Mouse (Mus musculus) heart, embryonic 12.5 days (tissue): ENCODE measurements at regions not wholly inside any gene's neighbourhood (a gene's known extent, or its start where the extent isn't known, plus 50 kb on each side); places are given as distances from the start of the nearest gene placed in this dataset.

Experiments used
- ATAC-seq: fragments of 200-750 bp; cut with Nextera tagmentation; 2 replicates; pipeline ENCODE4 v1.8.0; 2017; ENCODE audit warnings: moderate TSS enrichment, moderate library complexity; ENCODE audit not compliant: insufficient number of reproducible peaks, low FRiP score
- H3K27ac ChIP-seq: fragments of 300-500 bp; sonication (generic); 2 replicates; pipeline ENCODE4 v1.5.1; 2016; ENCODE audit warnings: mild to moderate bottlenecking, moderate library complexity; ENCODE audit not compliant: poor library complexity, severe bottlenecking
- H3K27me3 ChIP-seq: fragments of 300-500 bp; sonication (generic); replicated peaks from 2 replicates; pipeline ENCODE4 v1.6.1; 2016; ENCODE audit warnings: mild to moderate bottlenecking, moderate library complexity
- H3K36me3 ChIP-seq: fragments of 300-500 bp; sonication (generic); 2 replicates; pipeline ENCODE4 v1.6.1; 2016; ENCODE audit warnings: mild to moderate bottlenecking, moderate library complexity
- H3K4me1 ChIP-seq: fragments of 300-500 bp; sonication (generic); replicated peaks from 2 replicates; pipeline ENCODE4 v1.6.1; 2016; ENCODE audit warnings: mild to moderate bottlenecking
- H3K4me2 ChIP-seq: fragments of 300-500 bp; sonication (generic); 2 replicates; pipeline ENCODE4 v1.6.1; 2016; ENCODE audit warnings: mild to moderate bottlenecking, moderate library complexity
- H3K4me3 ChIP-seq: fragments of 300-500 bp; sonication (generic); 2 replicates; pipeline ENCODE4 v1.5.1; 2016; ENCODE audit warnings: mild to moderate bottlenecking
- H3K9ac ChIP-seq: fragments of 300-500 bp; sonication (generic); 2 replicates; pipeline ENCODE4 v1.6.1; 2016; ENCODE audit warnings: mild to moderate bottlenecking, moderate library complexity
- H3K9me3 ChIP-seq: fragments of 300-500 bp; sonication (generic); replicated peaks from 2 replicates; pipeline ENCODE4 v1.6.1; 2016; ENCODE audit warnings: mild to moderate bottlenecking, moderate library complexity
- WGBS: fragments of 180-500 bp; shearing (Covaris S2); methylation state at CpG from one replicate; pipeline ENCODE4 v1.1.7; 2016; 5-methylcytosine and 5-hydroxymethylcytosine counted together

DNA sequence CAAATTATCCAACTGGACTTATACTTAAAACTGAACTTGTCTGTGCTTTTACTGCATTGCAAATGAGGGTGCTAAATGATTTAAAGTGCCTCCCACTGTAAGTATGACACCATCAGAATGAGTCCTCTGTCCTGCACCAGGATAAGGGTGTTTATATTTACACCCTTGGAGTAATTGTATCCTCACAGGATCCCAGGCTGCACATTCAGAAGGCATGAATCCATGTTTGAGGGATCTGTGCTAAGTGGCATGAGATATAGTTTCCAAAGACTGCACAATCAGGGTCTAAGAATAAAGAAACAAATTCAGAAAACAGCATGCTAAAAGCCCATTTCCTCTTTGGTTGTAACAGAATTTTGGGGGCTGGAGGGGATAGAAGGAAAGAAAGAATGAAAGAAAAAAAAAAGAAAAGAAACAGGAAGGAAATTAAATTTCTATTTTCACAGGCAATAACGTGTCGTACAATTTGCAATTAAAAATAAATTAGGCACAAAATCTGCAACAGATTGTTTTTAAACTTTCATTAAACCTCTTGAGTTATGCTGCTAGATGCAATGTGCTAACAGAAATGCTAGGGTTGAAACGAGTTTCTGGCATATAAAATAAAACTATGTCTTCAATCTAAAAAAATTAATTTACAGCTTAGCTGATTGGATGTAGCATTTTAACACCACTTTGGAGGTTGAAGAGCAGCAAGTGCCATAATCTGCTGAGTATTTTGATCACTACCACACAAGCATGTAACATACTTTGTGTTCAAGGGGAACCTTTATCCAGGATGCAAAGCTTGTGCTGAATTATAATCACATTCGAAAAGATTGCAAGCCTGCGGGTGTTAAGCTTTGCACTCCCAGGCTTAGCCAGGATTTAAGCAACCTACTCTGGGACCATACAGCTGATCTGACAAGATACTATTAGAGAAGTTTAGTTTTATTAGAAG is 689.9 kb upstream of the Tenm3 start:
- H3K4me2 ChIP-seq, result no peak overlapping the region
- H3K4me3 ChIP-seq, result no peak overlapping the region
- no peak overlapping the region for H3K27ac ChIP-seq
- H3K9ac ChIP-seq, result no peak overlapping the region
- ATAC-seq, result no peak
- H3K9me3 ChIP-seq, result no peaks in the 10 kb centered on the region
- no peaks in the 10 kb centered on the region for H3K36me3 ChIP-seq
- H3K27me3 ChIP-seq, result no peaks in the 10 kb centered on the region
- H3K4me1 ChIP-seq, result 0 out of 2 replicates have a peak, but pooled peaks cover 3% of the 10 kb centered on the region
- 80% methylated on average over 5 of the region's 5 CpGs for WGBS

DNA sequence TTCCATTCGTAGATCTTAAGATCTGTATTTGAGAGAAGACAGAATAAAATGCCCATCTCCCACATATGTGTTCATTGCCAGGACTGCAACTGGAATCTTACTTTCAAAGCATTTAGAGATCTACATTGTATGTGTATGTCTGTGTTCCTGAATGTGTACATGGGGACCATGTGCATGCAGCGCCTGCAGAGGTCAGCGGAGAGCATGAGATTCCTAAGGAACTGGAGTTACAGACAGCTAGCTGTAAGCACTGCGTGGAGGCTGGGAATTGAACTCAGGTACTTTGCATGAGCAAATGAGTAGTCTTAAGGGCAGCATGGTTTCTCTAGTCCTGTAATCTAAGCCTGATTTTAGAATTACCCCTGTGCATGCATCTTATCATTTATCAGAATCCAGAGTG is 685.5 kb upstream of the Tenm3 start:
- Histone ChIP-seq H3K27me3 (no peaks in the 10 kb centered on the region), H3K27ac (no peak overlapping the region), H3K4me2 (no peak overlapping the region), H3K36me3 (no peaks in the 10 kb centered on the region), H3K9ac (no peak overlapping the region), H3K9me3 (no peaks in the 10 kb centered on the region), H3K4me1 (0 out of 2 replicates have a peak, but pooled peaks cover 3% of the 10 kb centered on the region), H3K4me3 (no peak overlapping the region)
- no peak for ATAC-seq
- WGBS, result 66% methylated on average over 4 of the region's 4 CpGs

DNA sequence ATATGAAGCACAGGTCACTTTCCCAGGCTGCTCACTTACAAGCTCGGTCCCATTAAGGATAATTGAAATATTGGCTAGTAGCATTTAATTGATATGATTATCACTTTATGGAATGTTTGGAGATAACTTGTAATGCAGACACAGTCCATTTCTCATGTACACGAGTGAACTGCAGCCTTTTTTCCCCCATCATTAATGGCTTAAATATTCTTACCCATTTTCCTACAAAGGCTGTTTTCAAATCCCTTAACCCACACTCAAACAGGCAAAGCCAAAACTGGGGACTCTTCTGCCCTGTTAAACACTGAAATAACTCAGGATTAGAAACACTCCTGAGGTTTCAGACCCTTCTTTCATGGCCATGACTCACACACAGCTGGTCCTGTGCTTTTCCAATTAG is 649.2 kb upstream of the Tenm3 start:
- no peaks in the 10 kb centered on the region for H3K4me1 ChIP-seq
- ATAC-seq, result no peak
- H3K27ac ChIP-seq, result no peak overlapping the region
- H3K36me3 ChIP-seq, result no peaks in the 10 kb centered on the region
- H3K4me2 ChIP-seq, result no peak overlapping the region
- H3K27me3 ChIP-seq, result no peaks in the 10 kb centered on the region
- 63% methylated on average over 2 of the region's 2 CpGs for WGBS
- no peak overlapping the region for H3K9ac ChIP-seq
- no peak overlapping the region for H3K4me3 ChIP-seq
- no peaks in the 10 kb centered on the region for H3K9me3 ChIP-seq

DNA sequence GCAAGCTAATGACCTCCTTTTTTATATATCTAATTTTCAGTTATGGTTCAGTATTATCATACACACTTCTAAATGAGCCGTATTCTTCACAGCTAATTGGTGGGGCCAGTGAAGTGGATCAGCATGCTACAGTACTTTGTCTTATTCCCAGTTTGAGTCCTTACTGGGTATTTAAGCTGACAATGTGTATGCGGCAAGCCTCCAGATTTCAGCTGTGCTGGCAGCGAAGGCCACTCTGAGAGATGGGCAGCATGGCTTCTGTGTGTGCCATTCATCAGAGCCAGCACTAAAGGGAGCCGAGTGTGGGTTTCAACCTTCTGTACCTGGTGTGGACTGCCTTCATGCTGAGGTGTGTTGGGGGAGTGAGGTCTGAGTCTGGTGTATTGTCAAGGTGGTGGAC is 641.5 kb upstream of the Tenm3 start:
- H3K4me1 ChIP-seq, result no peaks in the 10 kb centered on the region
- H3K27ac ChIP-seq, result no peak overlapping the region
- WGBS, result 79% methylated on average over 4 of the region's 4 CpGs
- no peaks in the 10 kb centered on the region for H3K27me3 ChIP-seq
- no peak overlapping the region for H3K9ac ChIP-seq
- ATAC-seq, result no peak
- no peak overlapping the region for H3K4me3 ChIP-seq
- no peaks in the 10 kb centered on the region for H3K9me3 ChIP-seq
- H3K4me2 ChIP-seq, result no peak overlapping the region
- no peaks in the 10 kb centered on the region for H3K36me3 ChIP-seq

DNA sequence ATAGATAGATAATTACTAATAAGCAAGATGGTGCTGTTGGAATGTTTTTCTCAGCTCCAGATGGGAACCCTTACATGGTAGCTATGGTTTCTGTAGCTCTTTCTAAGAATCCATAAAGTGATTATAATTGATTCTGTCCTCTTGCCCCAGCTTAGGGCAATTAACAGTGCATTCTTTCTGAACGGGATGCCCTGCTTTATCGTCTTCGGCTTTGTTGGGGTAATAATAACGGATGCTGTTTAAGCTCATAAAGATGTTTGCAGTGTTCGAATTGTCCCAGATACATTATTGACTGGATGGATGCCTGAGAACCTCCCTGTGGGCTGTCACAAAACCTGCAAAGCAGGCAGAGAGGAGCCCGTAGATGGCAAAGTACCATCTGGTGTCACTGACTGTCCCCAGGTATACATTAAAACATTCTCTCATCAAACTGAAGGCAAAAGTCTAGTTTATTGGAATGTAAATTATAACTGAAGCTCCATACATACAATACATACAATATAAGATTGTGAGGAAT is 637.8 kb upstream of the Tenm3 start:
- no peak for ATAC-seq
- WGBS, result 81% methylated on average over 6 of the region's 6 CpGs

DNA sequence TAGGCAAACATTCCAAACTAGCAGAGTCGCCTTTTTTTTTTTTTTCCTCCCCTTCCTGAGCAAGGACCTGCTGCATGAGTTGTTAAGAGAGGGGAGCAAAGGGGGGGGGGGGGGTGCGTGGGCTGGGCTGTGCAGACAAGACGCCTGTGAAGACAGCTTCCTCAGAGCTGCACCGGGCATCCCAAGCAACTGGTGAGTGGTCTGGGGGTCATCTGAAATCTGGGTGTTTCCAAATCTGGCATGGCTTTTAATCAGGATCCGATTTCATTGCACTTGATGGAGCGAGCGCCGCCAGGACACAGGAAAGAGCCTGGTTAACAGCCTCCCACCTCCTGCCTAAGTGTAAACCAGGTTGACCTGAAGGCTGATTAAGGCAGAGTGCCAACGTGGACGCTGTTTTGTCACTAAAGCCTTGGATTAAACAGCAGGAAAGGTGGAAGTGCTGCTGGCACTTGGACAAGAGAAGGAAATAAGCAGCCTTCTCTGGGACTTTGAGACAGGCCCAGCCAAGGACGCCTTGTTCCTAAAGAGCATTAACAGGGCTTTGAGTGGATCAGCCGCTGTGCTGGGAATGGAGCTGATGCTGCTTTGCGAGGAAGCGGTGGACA is 622.3 kb upstream of the Tenm3 start:
- Histone ChIP-seq H3K27ac (no peak overlapping the region), H3K4me3 (peak overlapping the region; percentile 23), H3K4me1 (peaks cover 6% of the 10 kb centered on the region; the same call in 1 of the 2 replicates), H3K27me3 (no peaks in the 10 kb centered on the region), H3K9me3 (no peaks in the 10 kb centered on the region), H3K4me2 (peak overlapping the region; percentile 55), H3K9ac (no peak overlapping the region), H3K36me3 (no peaks in the 10 kb centered on the region)
- ATAC-seq, result no peak
- WGBS, result 23% methylated on average over 14 of the region's 14 CpGs

More for the DNA sequence above, 637.8 kb upstream of the Tenm3 start:
- Histone ChIP-seq H3K27ac (no peak overlapping the region), H3K9ac (no peak overlapping the region), H3K4me1 (no peaks in the 10 kb centered on the region), H3K27me3 (no peaks in the 10 kb centered on the region), H3K4me2 (no peak overlapping the region), H3K9me3 (no peaks in the 10 kb centered on the region), H3K36me3 (no peaks in the 10 kb centered on the region), H3K4me3 (no peak overlapping the region)

DNA sequence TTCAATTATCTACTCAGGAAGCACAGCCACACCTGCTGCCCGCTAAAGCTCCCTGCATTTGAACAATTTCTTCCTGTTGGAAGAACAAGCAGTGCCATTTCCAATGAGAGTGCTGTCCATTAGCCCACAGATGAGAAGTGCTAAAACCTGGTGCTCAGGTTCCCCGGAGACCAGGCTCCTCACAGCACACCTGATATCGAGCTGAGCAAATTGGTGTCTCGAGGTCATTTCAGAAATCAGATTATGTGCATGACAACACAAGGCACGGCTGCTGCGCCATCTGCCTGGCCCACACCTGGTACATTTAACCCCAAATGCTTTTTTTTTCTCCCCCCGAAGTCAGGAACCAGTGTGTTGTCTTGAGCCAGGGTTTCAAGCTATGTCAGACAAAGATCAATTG is 621.3 kb upstream of the Tenm3 start:
- WGBS, result 67% methylated on average over 7 of the region's 7 CpGs
- no peaks in the 10 kb centered on the region for H3K9me3 ChIP-seq

DNA sequence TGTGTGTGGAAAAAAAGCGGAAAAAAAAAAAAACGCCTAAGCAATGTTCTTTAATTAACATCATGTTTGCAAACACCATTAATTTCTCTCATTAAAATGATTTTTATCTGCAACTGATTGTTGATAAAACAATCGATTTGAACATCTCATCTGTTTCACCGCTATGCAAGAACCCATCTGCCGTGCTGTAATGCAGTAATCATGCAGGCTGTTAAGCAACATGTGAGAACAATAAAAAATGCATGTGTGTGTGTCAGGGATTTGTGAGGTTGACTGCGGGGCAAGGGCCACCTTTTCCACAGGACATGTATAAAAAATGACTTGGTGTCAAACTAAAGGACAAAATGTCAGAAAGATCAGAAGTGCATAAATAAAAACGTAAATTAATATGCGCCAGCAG is 618.9 kb upstream of the Tenm3 start:
- no peak overlapping the region for H3K9ac ChIP-seq
- H3K4me3 ChIP-seq, result no peak overlapping the region
- H3K27ac ChIP-seq, result no peak overlapping the region
- ATAC-seq, result no peak
- WGBS, result 82% methylated on average over 8 of the region's 8 CpGs
- no peaks in the 10 kb centered on the region for H3K27me3 ChIP-seq
- no peak overlapping the region for H3K4me2 ChIP-seq
- H3K36me3 ChIP-seq, result no peaks in the 10 kb centered on the region
- H3K4me1 ChIP-seq, result peaks cover 6% of the 10 kb centered on the region; the same call in 1 of the 2 replicates
- no peaks in the 10 kb centered on the region for H3K9me3 ChIP-seq

More for the DNA sequence above, 621.3 kb upstream of the Tenm3 start:
- Histone ChIP-seq H3K36me3 (no peaks in the 10 kb centered on the region), H3K4me2 (no peak overlapping the region), H3K27me3 (no peaks in the 10 kb centered on the region), H3K4me1 (peaks cover 6% of the 10 kb centered on the region; the same call in 1 of the 2 replicates), H3K27ac (no peak overlapping the region), H3K4me3 (no peak overlapping the region), H3K9ac (no peak overlapping the region)
- no peak for ATAC-seq

DNA sequence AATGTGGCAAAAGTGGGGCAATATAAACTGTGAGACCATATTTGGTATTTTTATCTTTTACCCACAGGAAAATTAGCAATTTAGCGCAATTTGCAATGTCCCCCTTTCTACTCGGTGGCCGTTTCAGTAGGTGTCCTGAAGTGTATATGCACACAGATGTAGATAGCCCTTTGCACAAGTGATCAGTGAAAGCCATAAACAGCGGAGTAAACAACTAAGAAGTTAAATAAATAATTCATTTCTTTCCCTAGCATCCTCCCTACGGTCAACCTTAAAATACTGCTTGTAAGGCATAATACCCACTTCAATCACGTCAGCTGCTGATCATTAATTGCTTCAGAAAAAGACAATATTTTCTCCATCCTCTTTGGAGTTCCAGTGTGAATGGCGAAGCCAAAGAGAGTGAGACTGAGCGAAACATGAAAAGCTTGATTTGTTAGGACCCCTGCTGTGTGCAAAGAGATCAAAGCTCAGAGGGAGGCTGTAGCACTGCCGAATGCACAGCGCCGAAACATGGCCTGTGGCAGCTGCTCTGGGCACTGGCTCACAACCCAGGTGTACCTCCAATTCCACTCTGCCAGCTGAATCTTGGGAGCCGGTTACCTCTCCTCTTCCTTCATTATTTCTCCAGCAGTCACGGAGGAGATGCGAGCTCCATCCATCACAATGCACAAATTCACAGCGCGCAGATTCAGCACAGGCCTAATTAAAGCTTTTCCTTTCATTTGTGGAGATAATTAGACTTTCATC is 618.1 kb upstream of the Tenm3 start:
- Histone ChIP-seq H3K4me1 (peaks cover 6% of the 10 kb centered on the region; the same call in 1 of the 2 replicates), H3K4me2 (no peak overlapping the region), H3K9ac (no peak overlapping the region), H3K4me3 (no peak overlapping the region), H3K9me3 (no peaks in the 10 kb centered on the region), H3K36me3 (no peaks in the 10 kb centered on the region), H3K27me3 (no peaks in the 10 kb centered on the region), H3K27ac (no peak overlapping the region)
- no peak for ATAC-seq
- WGBS, result 61% methylated on average over 16 of the region's 16 CpGs

DNA sequence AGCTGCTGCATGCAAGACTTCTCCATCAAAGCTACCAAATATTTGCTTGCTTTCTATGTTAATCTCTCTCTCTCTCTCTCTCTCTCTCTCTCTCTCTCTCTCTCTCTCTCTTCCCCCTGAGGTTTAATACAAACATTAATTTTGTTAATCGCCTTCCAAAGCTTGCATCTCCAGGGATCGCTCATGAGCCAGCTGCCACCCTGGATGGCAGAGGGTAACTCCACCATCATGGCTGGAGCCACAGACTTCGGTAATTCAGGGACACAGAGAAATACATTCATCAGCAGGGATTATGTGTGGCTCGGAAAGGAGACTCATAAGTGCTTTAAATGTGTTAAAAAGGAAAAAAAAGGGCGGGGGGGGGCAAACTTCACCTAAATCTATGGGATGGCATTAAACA is 601.7 kb upstream of the Tenm3 start:
- Histone ChIP-seq H3K4me1 (no peaks in the 10 kb centered on the region), H3K36me3 (no peaks in the 10 kb centered on the region), H3K4me3 (no peak overlapping the region), H3K9ac (no peak overlapping the region), H3K9me3 (no peaks in the 10 kb centered on the region), H3K27me3 (no peaks in the 10 kb centered on the region), H3K27ac (no peak overlapping the region), H3K4me2 (no peak overlapping the region)
- 74% methylated on average over 5 of the region's 5 CpGs for WGBS
- no peak for ATAC-seq

DNA sequence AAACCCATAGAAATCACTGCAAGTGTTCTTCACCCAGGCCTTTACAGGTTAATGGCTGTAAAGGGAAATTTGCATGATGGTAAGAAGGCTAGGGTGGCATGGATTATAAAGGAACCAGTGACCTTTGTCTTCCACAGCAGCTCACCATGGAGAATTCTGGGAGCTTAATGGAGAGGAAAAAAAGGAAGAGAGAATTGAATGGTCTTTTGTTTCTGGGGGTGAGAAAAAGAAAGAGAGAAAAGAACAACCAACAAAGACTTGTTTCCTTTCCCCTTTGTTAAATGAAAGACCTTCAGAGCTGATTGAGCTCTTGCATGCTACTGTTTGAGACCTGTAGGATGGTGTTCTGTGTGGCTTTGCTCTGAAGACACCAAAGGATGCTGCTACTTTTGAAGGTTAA is 597.5 kb upstream of the Tenm3 start:
- Histone ChIP-seq H3K4me1 (no peaks in the 10 kb centered on the region), H3K4me3 (no peak overlapping the region), H3K9me3 (no peaks in the 10 kb centered on the region), H3K36me3 (no peaks in the 10 kb centered on the region), H3K27ac (no peak overlapping the region), H3K9ac (no peak overlapping the region), H3K4me2 (no peak overlapping the region), H3K27me3 (no peaks in the 10 kb centered on the region)
- no peak for ATAC-seq
